ENCODE assay signal across 20 mouse cellular contexts in genomic region chr17:50053961-50054360, GRCm38 (mm10).
DNase-seq lines count a peak whose midpoint lies in the region; ATAC-seq and TF ChIP-seq lines count a peak whose summit lies in the region.
"Had no signal": no experiment of that assay in that cellular context is flagged by ENCODE, and none has a peak within 500 bp of the region (broad histone marks: within the 10 kb centered on the region; RNA-seq: fewer than 3 reads in every experiment).

No protein-coding gene starts in this region.

- H3K27ac ChIP-seq in hindbrain, embryonic 13.5 days = no peak overlapping the region
- no peak overlapping the region for H3K27ac ChIP-seq in hindbrain, embryonic 10.5 days
- H3K27ac ChIP-seq in CH12.LX (ENCODE audit: insufficient read depth, low read depth) (no peak overlapping the region), MEL (ENCODE audit: control insufficient read depth, low read depth, low read length) (no peak overlapping the region)
- H3K27ac ChIP-seq: embryonic facial prominence, embryonic 10.5 days; embryonic facial prominence, embryonic 12.5 days had no signal

- TF ChIP-seq CTCF in CH12.LX (conservative IDR thresholded peaks at IDR 0.05 in 1 of 2, IDR thresholded peaks at IDR 0.05 in 1 of 2; ENCODE audit: low read depth in 2 of 2, low read length in 2 of 2) (no peak), MEL (IDR thresholded peaks at IDR 0.05 in 2 of 3, conservative IDR thresholded peaks at IDR 0.05 in 1 of 3; ENCODE audit: control insufficient read depth in 1 of 3, insufficient read depth in 1 of 3, low read depth in 2 of 3, low read length in 3 of 3, poor library complexity in 1 of 3, severe bottlenecking in 1 of 3) (no peak)

- TF ChIP-seq RAD21 in CH12.LX (IDR thresholded peaks at IDR 0.05; ENCODE audit: low read depth, low read length) (no peak), MEL (IDR thresholded peaks at IDR 0.05; ENCODE audit: low read depth, low read length) (no peak)

- TF ChIP-seq POLR2A in CH12.LX (IDR thresholded peaks at IDR 0.05; ENCODE audit: low read depth, low read length) (no peak), MEL (IDR thresholded peaks at IDR 0.05; ENCODE audit: control insufficient read depth in 1 of 2, insufficient read depth in 1 of 2, low read depth in 1 of 2, low read length in 2 of 2, poor library complexity in 1 of 2) (no peak)

- H3K79me2 ChIP-seq in CH12.LX (replicated peaks; ENCODE audit: control insufficient read depth, extremely low read depth, insufficient read depth, poor library complexity, severe bottlenecking) (no peaks in the 10 kb centered on the region), MEL (ENCODE audit: control insufficient read depth, insufficient read depth, low read length, poor library complexity) (no peaks in the 10 kb centered on the region)

- no peaks in the 10 kb centered on the region for H3K36me3 ChIP-seq in hindbrain, embryonic 13.5 days
- H3K36me3 ChIP-seq in hindbrain, embryonic 10.5 days = no peaks in the 10 kb centered on the region
- H3K36me3 ChIP-seq in CH12.LX (replicated peaks in 1 of 2; ENCODE audit: control insufficient read depth in 1 of 2, insufficient read depth in 1 of 2, low read length in 1 of 2) = peaks cover 12 to 58% of the 10 kb centered on the region in 2 experiments
- H3K36me3 ChIP-seq in MEL (ENCODE audit: control insufficient read depth in 1 of 2, insufficient read depth in 2 of 2, low read length in 2 of 2) = peaks cover 0 to 5% of the 10 kb centered on the region in 2 experiments; a peak in 1 of 4 replicates
- H3K36me3 ChIP-seq: embryonic facial prominence, embryonic 10.5 days; embryonic facial prominence, embryonic 12.5 days; forebrain, embryonic 15.5 days; G1E had no signal

- H3K27me3 ChIP-seq in hindbrain, embryonic 13.5 days = no peaks in the 10 kb centered on the region
- no peaks in the 10 kb centered on the region for H3K27me3 ChIP-seq in hindbrain, embryonic 10.5 days (ENCODE audit: insufficient read depth, poor library complexity, severe bottlenecking)
- H3K27me3 ChIP-seq in CH12.LX (replicated peaks) (no peaks in the 10 kb centered on the region), MEL (ENCODE audit: control insufficient read depth in 1 of 2, insufficient read depth in 2 of 2, low read length in 2 of 2) (no peaks in the 10 kb centered on the region)
- H3K27me3 ChIP-seq: embryonic facial prominence, embryonic 12.5 days; forebrain, embryonic 13.5 days; forebrain, embryonic 15.5 days had no signal

- no peak overlapping the region for H3K9ac ChIP-seq in hindbrain, embryonic 13.5 days
- H3K9ac ChIP-seq in CH12.LX (ENCODE audit: insufficient read depth, low read depth) (no peak overlapping the region), MEL (ENCODE audit: control insufficient read depth, low read depth, low read length, poor library complexity, severe bottlenecking) (no peak overlapping the region)
- H3K9ac ChIP-seq: embryonic facial prominence, embryonic 12.5 days; forebrain, embryonic 13.5 days; forebrain, embryonic 15.5 days; forebrain, postnatal 0 days had no signal

- ATAC-seq in hindbrain, embryonic 13.5 days (ENCODE audit: low FRiP score) = 0 out of 2 replicates have a peak, but pooled peaks have one; percentile 23
- ATAC-seq: CD4-positive, CD25-positive, alpha-beta regulatory T cell, adult 4 months had no signal

- in situ Hi-C loops in CH12.LX (cut with MboI; ENCODE audit: low pct_ligation_motif_present, low pct_unique_long_range_greater_than_20kb, low sequenced_read_pairs) = no loop called here

- TF ChIP-seq EP300 in CH12.LX (IDR thresholded peaks at IDR 0.05; ENCODE audit: low read length) = no peak
- TF ChIP-seq EP300 in MEL (IDR thresholded peaks at IDR 0.05; ENCODE audit: low read depth in 1 of 2, low read length in 2 of 2) = no peak

- DNase-seq in hindbrain, embryonic 10.5 days (ENCODE audit: low spot score) = no peak
- DNase-seq in CH12.LX (ENCODE audit: extremely low read depth) (no peak), MEL (ENCODE audit: low read depth, low spot score) (no peak)
- no peak for DNase-seq in cerebellum, postnatal 4 days (ENCODE audit: low spot score in 2 of 2)
- DNase-seq: adrenal gland, adult 2 months; adrenal gland, postnatal 10 days; adrenal gland, postnatal 25 days; B cell, adult 2 months; cerebellum, adult 11-12 months; cerebellum, adult 2 months; cerebellum, adult 9-10 months; cerebellum, postnatal 25 days had no signal

- H3K4me3 ChIP-seq in hindbrain, embryonic 13.5 days = no peak overlapping the region
- no peak overlapping the region for H3K4me3 ChIP-seq in hindbrain, embryonic 10.5 days
- H3K4me3 ChIP-seq in CH12.LX (replicated peaks in 1 of 3; ENCODE audit: low read depth in 2 of 3, low read length in 2 of 3, poor library complexity in 1 of 3) (no peak overlapping the region), MEL (ENCODE audit: control insufficient read depth in 1 of 2, insufficient read depth in 1 of 2, low read depth in 2 of 2, low read length in 2 of 2) (no peak overlapping the region)
- H3K4me3 ChIP-seq: embryonic facial prominence, embryonic 10.5 days; embryonic facial prominence, embryonic 12.5 days; forebrain, embryonic 13.5 days; forebrain, embryonic 15.5 days had no signal

- WGBS in hindbrain, embryonic 13.5 days = 97% methylated on average over 1 of the region's 1 CpGs
- WGBS in hindbrain, embryonic 10.5 days = 95% methylated on average over 1 of the region's 1 CpGs

- H3K4me2 ChIP-seq in hindbrain, embryonic 13.5 days = no peak overlapping the region
- H3K4me2 ChIP-seq in CH12.LX (ENCODE audit: insufficient read depth, low read depth, poor library complexity, severe bottlenecking) = no peak overlapping the region
- H3K4me2 ChIP-seq: embryonic facial prominence, embryonic 12.5 days; forebrain, embryonic 13.5 days; forebrain, embryonic 15.5 days had no signal

- H3K4me1 ChIP-seq in hindbrain, embryonic 13.5 days (replicated peaks) = peaks cover 16% of the 10 kb centered on the region
- peaks cover 11% of the 10 kb centered on the region; the same call in 1 of the 2 replicates for H3K4me1 ChIP-seq in hindbrain, embryonic 10.5 days (replicated peaks)
- peaks cover 54 to 93% of the 10 kb centered on the region in 2 experiments for H3K4me1 ChIP-seq in CH12.LX (ENCODE audit: control insufficient read depth in 1 of 2, insufficient read depth in 2 of 2)
- no peaks in the 10 kb centered on the region for H3K4me1 ChIP-seq in MEL (ENCODE audit: control insufficient read depth in 1 of 2, insufficient read depth in 2 of 2, low read length in 2 of 2)

- H3K9me3 ChIP-seq in hindbrain, embryonic 13.5 days = no peaks in the 10 kb centered on the region
- H3K9me3 ChIP-seq in hindbrain, embryonic 10.5 days = no peaks in the 10 kb centered on the region
- H3K9me3 ChIP-seq in CH12.LX (replicated peaks; ENCODE audit: low read length) (no peaks in the 10 kb centered on the region), MEL (replicated peaks; ENCODE audit: insufficient read depth, low read length) (no peaks in the 10 kb centered on the region)
- H3K9me3 ChIP-seq: embryonic facial prominence, embryonic 10.5 days; embryonic facial prominence, embryonic 12.5 days; forebrain, embryonic 13.5 days; forebrain, embryonic 15.5 days had no signal

- dilution Hi-C loops in CH12.LX (cut with MboI; ENCODE audit: extremely low pct_ligation_motif_present, extremely low pct_unique_long_range_greater_than_20kb, low sequenced_read_pairs) = no loop called here

TF ChIP-seq in CH12.LX, 34 proteins besides CTCF, POLR2A, EP300 and RAD21:
- TF ChIP-seq USF2 (conservative IDR thresholded peaks at IDR 0.05; ENCODE audit: low read depth, low read length) (no peak), MAFK (IDR thresholded peaks at IDR 0.05; ENCODE audit: insufficient replicate concordance, low read length) (peak; percentile 98), SIN3A (IDR thresholded peaks at IDR 0.05; ENCODE audit: low read length) (no peak), ZNF384 (IDR thresholded peaks at IDR 0.05; ENCODE audit: low read depth, low read length) (no peak), MXI1 (IDR thresholded peaks at IDR 0.05; ENCODE audit: low read depth, low read length) (no peak)
TF ChIP-seq in CH12.LX: peak in this region for 1.

TF ChIP-seq in MEL, 35 proteins besides CTCF, POLR2A, EP300 and RAD21:
- TF ChIP-seq MAFK (IDR thresholded peaks at IDR 0.05; ENCODE audit: borderline replicate concordance, low read depth, low read length) = peak; percentile 89
- TF ChIP-seq MYC (IDR thresholded peaks at IDR 0.05; ENCODE audit: low read depth, low read length) = no peak
- no peak for TF ChIP-seq USF2 (IDR thresholded peaks at IDR 0.05; ENCODE audit: borderline replicate concordance in 1 of 2, insufficient read depth in 1 of 2, low read depth in 1 of 2, low read length in 2 of 2)
- no peak for TF ChIP-seq ELF1 (IDR thresholded peaks at IDR 0.05; ENCODE audit: low read depth, low read length)
- TF ChIP-seq MEF2A (IDR thresholded peaks at IDR 0.05; ENCODE audit: extremely low read depth, insufficient replicate concordance, low read depth, low read length, poor library complexity, severe bottlenecking) = no peak
